Mouse (Mus musculus): ENCODE measurements at regions not wholly inside any gene's neighbourhood (a gene's known extent, or its start where the extent isn't known, plus 50 kb on each side); places are given as distances from the start of the nearest gene placed in this dataset.
"Not testable (repeated sequence)": the region's sequence is repeated elsewhere in the genome, so short reads cannot be mapped to it uniquely, and the experiment has no call there.

GRCm38 (mm10) chr6:44010946-44011345 lies 344.9 kb upstream of the Tpk1 start:
- intact Hi-C loops (cut with DNase I), result loop anchor here (5.0 kb wide), 1 partner anchor 344 kb away; the partner anchor contains the start of gene Tpk1
- no peak for DNase-seq

GRCm38 (mm10) chr6:44007196-44007595 lies 341.1 kb upstream of the Tpk1 start:
- intact Hi-C loops (cut with DNase I); DNase-seq: not testable (repeated sequence)

Data from heart, postnatal 14 days (tissue).